Comparison of ENCODE assay signal across 16 mouse cellular contexts in the genomic region with DNA sequence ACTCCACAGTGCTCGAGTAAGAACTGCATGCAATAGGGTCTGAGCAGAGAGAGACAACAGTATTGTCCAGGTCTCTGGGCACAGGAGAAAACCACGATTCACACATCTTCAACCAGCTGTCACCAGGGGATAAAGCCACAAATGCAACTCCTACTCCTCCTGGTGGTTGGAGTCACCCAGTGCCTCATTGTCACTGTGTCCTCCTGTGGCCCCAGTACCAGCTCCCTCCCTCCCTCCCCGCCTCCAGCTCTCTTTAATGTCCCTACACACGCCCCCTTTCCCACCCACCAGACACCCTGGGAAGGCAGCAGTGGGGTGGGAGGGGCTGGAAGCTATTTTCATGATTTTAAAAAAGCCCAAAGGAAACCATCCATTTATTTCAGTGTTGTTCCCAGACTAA. TPM values are rescaled to one million over a fixed set of nuclear protein-coding genes. Genes with fewer than 3 reads are reported as not detected.
DNase-seq lines count a peak whose midpoint lies in the region; ATAC-seq and TF ChIP-seq lines count a peak whose summit lies in the region.
"Had no signal": no experiment of that assay in that cellular context is flagged by ENCODE, and none has a peak within 500 bp of the region (broad histone marks: within the 10 kb centered on the region; RNA-seq: fewer than 3 reads in every experiment).

No protein-coding gene starts in this region.

- ATAC-seq in hindbrain, embryonic 12.5 days (ENCODE audit: low FRiP score): no peak
- ATAC-seq in hindbrain, embryonic 13.5 days (ENCODE audit: low FRiP score): no peak
- 0 out of 2 replicates have a peak, but pooled peaks have one; percentile 47 for ATAC-seq in lung, embryonic 14.5 days (ENCODE audit: insufficient read depth)
- ATAC-seq in Patski: no peak
- peak; percentile 50; the same call in 1 of the 2 replicates for ATAC-seq in megakaryocyte progenitor cell, adult 5-6 weeks (replicated peaks; ENCODE audit: poor library complexity)
- ATAC-seq: forebrain, embryonic 14.5 days had no signal

- no peak overlapping the region for H3K4me3 ChIP-seq in hindbrain, embryonic 12.5 days
- no peak overlapping the region for H3K4me3 ChIP-seq in hindbrain, embryonic 13.5 days
- H3K4me3 ChIP-seq in lung, embryonic 14.5 days (ENCODE audit: low read depth, low read length): no peak overlapping the region
- H3K4me3 ChIP-seq: embryonic facial prominence, embryonic 13.5 days; heart, embryonic 13.5 days; limb, embryonic 15.5 days had no signal

- H3K27me3 ChIP-seq in hindbrain, embryonic 12.5 days: no peaks in the 10 kb centered on the region
- no peaks in the 10 kb centered on the region for H3K27me3 ChIP-seq in hindbrain, embryonic 13.5 days
- H3K27me3 ChIP-seq in lung, embryonic 14.5 days (ENCODE audit: insufficient read depth, low read length): no peaks in the 10 kb centered on the region
- H3K27me3 ChIP-seq in Patski: no peaks in the 10 kb centered on the region
- H3K27me3 ChIP-seq: embryonic facial prominence, embryonic 13.5 days; heart, embryonic 13.5 days; limb, embryonic 15.5 days had no signal

- TF ChIP-seq CTCF in lung, embryonic 14.5 days (IDR thresholded peaks at IDR 0.05; ENCODE audit: low read depth): peak; percentile 56
- peak; percentile 11 for TF ChIP-seq CTCF in Patski (IDR thresholded peaks at IDR 0.05)

- no peaks in the 10 kb centered on the region for H3K36me3 ChIP-seq in hindbrain, embryonic 12.5 days
- no peaks in the 10 kb centered on the region for H3K36me3 ChIP-seq in hindbrain, embryonic 13.5 days
- H3K36me3 ChIP-seq in lung, embryonic 14.5 days (ENCODE audit: insufficient read depth): no peaks in the 10 kb centered on the region
- H3K36me3 ChIP-seq: embryonic facial prominence, embryonic 13.5 days; heart, embryonic 13.5 days; limb, embryonic 15.5 days had no signal

- CTCF ChIA-PET in Patski (lab: Charles Lee): no interaction called here

- DNase-seq in lung, embryonic 14.5 days: peak; percentile 51
- no peak for DNase-seq in lung, postnatal 36 days
- no peak for DNase-seq in Patski (ENCODE audit: low read depth, low spot score)
- DNase-seq in cerebellum, postnatal 14 days: no peak
- no peak for DNase-seq in left cerebral cortex, adult 9 months (ENCODE audit: low spot score in 2 of 2)
- DNase-seq: cerebellum, adult 11-12 months; kidney, postnatal 25 days had no signal

- in situ Hi-C loops in Patski (cut with MboI; ENCODE audit: low pct_unique_long_range_greater_than_20kb): loop anchor here (25.0 kb wide), 1 partner anchor 600 kb away; the partner anchor contains the start of gene Aldh1a2

- POLR2A ChIA-PET in Patski (lab: Charles Lee): no interaction called here

- H3K9ac ChIP-seq in hindbrain, embryonic 12.5 days: no peak overlapping the region
- H3K9ac ChIP-seq in hindbrain, embryonic 13.5 days: no peak overlapping the region
- no peak overlapping the region for H3K9ac ChIP-seq in lung, embryonic 14.5 days
- H3K9ac ChIP-seq: embryonic facial prominence, embryonic 13.5 days; heart, embryonic 13.5 days; hindbrain, embryonic 14.5 days; limb, embryonic 15.5 days had no signal

- 0 out of 2 replicates have a peak overlapping the region, but pooled peaks have one; percentile 12 for H3K27ac ChIP-seq in hindbrain, embryonic 12.5 days
- no peak overlapping the region for H3K27ac ChIP-seq in hindbrain, embryonic 13.5 days
- no peak overlapping the region for H3K27ac ChIP-seq in lung, embryonic 14.5 days (ENCODE audit: low read depth)
- H3K27ac ChIP-seq: heart, embryonic 13.5 days; hindbrain, embryonic 14.5 days; limb, embryonic 15.5 days had no signal

- WGBS in hindbrain, embryonic 12.5 days: 30% methylated on average over 4 of the region's 4 CpGs
- WGBS in hindbrain, embryonic 13.5 days: 27% methylated on average over 4 of the region's 4 CpGs
- 32% methylated on average over 4 of the region's 4 CpGs for WGBS in lung, embryonic 14.5 days

- 0 out of 2 replicates have a peak, but pooled peaks cover 2% of the 10 kb centered on the region for H3K9me3 ChIP-seq in hindbrain, embryonic 12.5 days (replicated peaks)
- no peaks in the 10 kb centered on the region for H3K9me3 ChIP-seq in hindbrain, embryonic 13.5 days
- no peaks in the 10 kb centered on the region for H3K9me3 ChIP-seq in lung, embryonic 14.5 days (ENCODE audit: low read depth, low read length)
- H3K9me3 ChIP-seq: embryonic facial prominence, embryonic 13.5 days; heart, embryonic 13.5 days; limb, embryonic 15.5 days had no signal

- peaks cover 11% of the 10 kb centered on the region; the same call in 1 of the 2 replicates for H3K4me1 ChIP-seq in hindbrain, embryonic 12.5 days
- 0 out of 2 replicates have a peak, but pooled peaks cover 8% of the 10 kb centered on the region for H3K4me1 ChIP-seq in hindbrain, embryonic 13.5 days (replicated peaks)
- no peaks in the 10 kb centered on the region for H3K4me1 ChIP-seq in lung, embryonic 14.5 days (ENCODE audit: insufficient read depth)

- no peak overlapping the region for H3K4me2 ChIP-seq in hindbrain, embryonic 12.5 days (replicated peaks)
- H3K4me2 ChIP-seq in hindbrain, embryonic 13.5 days: no peak overlapping the region
- no peak overlapping the region for H3K4me2 ChIP-seq in lung, embryonic 14.5 days
- H3K4me2 ChIP-seq: embryonic facial prominence, embryonic 13.5 days; heart, embryonic 13.5 days; hindbrain, embryonic 14.5 days; limb, embryonic 15.5 days; midbrain, embryonic 11.5 days had no signal

RNA-seq across cellular contexts. Expression of gene Cgnl1, which starts 41.0 kb away (rescaled TPM):
- 7.1 and 7.3 TPM in 2 replicates for polyA plus RNA-seq in hindbrain, embryonic 12.5 days (2016; fragmentation: Nextera tagmentation; extraction: Ambion mirVana)
- polyA plus RNA-seq in hindbrain, embryonic 13.5 days (2015; fragmentation: Nextera tagmentation; extraction: Ambion mirVana): 7.7 and 8.9 TPM in 2 replicates
- 16.2 and 19.3 TPM in 2 replicates for polyA plus RNA-seq in lung, embryonic 14.5 days (2014; fragmentation: Nextera tagmentation; extraction: Ambion mirVana)
- polyA plus RNA-seq in Patski (2021): 114 TPM
- total RNA-seq in megakaryocyte progenitor cell, adult 5-6 weeks (2015): 0.02 and 0.29 TPM in 2 replicates
- 0.24 and 0.29 TPM in 2 replicates for total RNA-seq in megakaryocyte progenitor cell, adult 5-6 weeks (2017)

Comparison
In these comparisons a context has a peak if more than half of its experiments do, and no peak if none do; other contexts are left out.
1. ATAC-seq: peak in lung, embryonic 14.5 days (single experiment) and megakaryocyte progenitor cell, adult 5-6 weeks (single experiment); none in hindbrain, embryonic 12.5 days (single experiment), hindbrain, embryonic 13.5 days (single experiment) and Patski (single experiment).